18 mouse cellular contexts compared by ENCODE assay signal in the genomic region with DNA sequence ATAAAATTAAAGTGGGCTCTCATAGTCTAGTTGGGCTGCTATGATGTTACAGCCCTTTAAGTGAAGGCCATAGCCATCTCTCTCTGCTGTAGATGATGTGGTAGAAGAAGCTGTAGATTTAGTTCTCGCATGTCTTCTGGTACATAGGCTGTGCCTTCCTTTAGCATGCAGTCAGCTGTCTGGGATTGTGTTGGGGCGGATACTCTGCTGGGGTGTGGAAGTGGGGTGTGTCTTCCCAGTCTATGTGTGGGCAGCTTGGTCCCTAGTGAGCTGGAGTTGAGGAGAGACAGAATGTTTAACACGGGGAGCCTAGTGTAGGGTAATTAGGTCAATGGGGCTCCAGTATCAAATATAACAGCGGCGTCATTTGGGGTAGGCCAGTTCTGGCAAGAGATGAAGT.
DNase-seq lines count a peak whose midpoint lies in the region; ATAC-seq and TF ChIP-seq lines count a peak whose summit lies in the region.
"Had no signal": no experiment of that assay in that cellular context is flagged by ENCODE, and none has a peak within 500 bp of the region (broad histone marks: within the 10 kb centered on the region; RNA-seq: fewer than 3 reads in every experiment).

No protein-coding gene starts in this region.

- no peaks in the 10 kb centered on the region for H3K36me3 ChIP-seq in midbrain, embryonic 11.5 days (ENCODE audit: control insufficient read depth, insufficient read depth, low read length)
- H3K36me3 ChIP-seq in midbrain, embryonic 10.5 days: no peaks in the 10 kb centered on the region
- H3K36me3 ChIP-seq in heart, embryonic 11.5 days (ENCODE audit: control insufficient read depth, insufficient read depth, low read length): no peaks in the 10 kb centered on the region
- H3K36me3 ChIP-seq: embryonic facial prominence, embryonic 10.5 days; embryonic facial prominence, embryonic 12.5 days; forebrain, embryonic 15.5 days had no signal

- no peak for TF ChIP-seq CTCF in left cerebral cortex, adult 2 months (IDR thresholded peaks at IDR 0.05)

- 0 out of 2 replicates have a peak overlapping the region, but pooled peaks have one; percentile 28 for H3K27ac ChIP-seq in left cerebral cortex, adult 2 months
- H3K27ac ChIP-seq in midbrain, embryonic 11.5 days (ENCODE audit: low read depth, low read length): no peak overlapping the region
- H3K27ac ChIP-seq in midbrain, embryonic 10.5 days (replicated peaks): no peak overlapping the region
- H3K27ac ChIP-seq in heart, embryonic 11.5 days (ENCODE audit: low read depth, low read length): no peak overlapping the region
- H3K27ac ChIP-seq: embryonic facial prominence, embryonic 10.5 days; embryonic facial prominence, embryonic 12.5 days; forebrain, embryonic 13.5 days; forebrain, embryonic 15.5 days had no signal

- no peaks in the 10 kb centered on the region for H3K27me3 ChIP-seq in midbrain, embryonic 11.5 days (ENCODE audit: control insufficient read depth, insufficient read depth, low read length)
- H3K27me3 ChIP-seq in midbrain, embryonic 10.5 days (ENCODE audit: low read depth, poor library complexity, severe bottlenecking): peaks cover 17% of the 10 kb centered on the region
- H3K27me3 ChIP-seq in heart, embryonic 11.5 days (ENCODE audit: control insufficient read depth, insufficient read depth, low read length): 0 out of 2 replicates have a peak, but pooled peaks cover 2% of the 10 kb centered on the region
- H3K27me3 ChIP-seq: embryonic facial prominence, embryonic 12.5 days; forebrain, embryonic 13.5 days; forebrain, embryonic 15.5 days had no signal

- no peak for ATAC-seq in midbrain, embryonic 11.5 days (ENCODE audit: low FRiP score)
- no peak for ATAC-seq in heart, embryonic 11.5 days (replicated peaks; ENCODE audit: insufficient number of reproducible peaks, low FRiP score, low TSS enrichment)
- ATAC-seq: forebrain, embryonic 13.5 days; forebrain, embryonic 15.5 days had no signal

- H3K9me3 ChIP-seq in midbrain, embryonic 11.5 days (ENCODE audit: control insufficient read depth, low read length): no peaks in the 10 kb centered on the region
- H3K9me3 ChIP-seq in midbrain, embryonic 10.5 days (replicated peaks): no peaks in the 10 kb centered on the region
- no peaks in the 10 kb centered on the region for H3K9me3 ChIP-seq in heart, embryonic 11.5 days (replicated peaks; ENCODE audit: control insufficient read depth, low read length)
- H3K9me3 ChIP-seq: embryonic facial prominence, embryonic 10.5 days; embryonic facial prominence, embryonic 12.5 days; forebrain, embryonic 13.5 days; forebrain, embryonic 15.5 days had no signal

- no peak overlapping the region for H3K4me3 ChIP-seq in left cerebral cortex, adult 2 months
- H3K4me3 ChIP-seq in midbrain, embryonic 11.5 days (ENCODE audit: low read depth, low read length): no peak overlapping the region
- no peak overlapping the region for H3K4me3 ChIP-seq in midbrain, embryonic 10.5 days
- H3K4me3 ChIP-seq in heart, embryonic 11.5 days (ENCODE audit: low read depth, low read length): no peak overlapping the region
- H3K4me3 ChIP-seq: embryonic facial prominence, embryonic 10.5 days; embryonic facial prominence, embryonic 12.5 days; forebrain, embryonic 13.5 days; forebrain, embryonic 15.5 days had no signal

- intact Hi-C loops in left cerebral cortex, adult 2 months (cut with DNase I): no loop called here

- no peak overlapping the region for H3K4me2 ChIP-seq in midbrain, embryonic 11.5 days
- no peak overlapping the region for H3K4me2 ChIP-seq in heart, embryonic 11.5 days
- H3K4me2 ChIP-seq: embryonic facial prominence, embryonic 12.5 days; forebrain, embryonic 13.5 days; forebrain, embryonic 15.5 days had no signal

- no peak for DNase-seq in left cerebral cortex, adult 2 months (ENCODE audit: extremely low spot score in 1 of 2, low spot score in 2 of 2)
- no peak for DNase-seq in left cerebral cortex, adult 11 months (ENCODE audit: low spot score)
- peak; percentile 28 for DNase-seq in midbrain, embryonic 11.5 days (ENCODE audit: low spot score, missing footprints)
- DNase-seq in midbrain, embryonic 10.5 days (ENCODE audit: low spot score): no peak
- peak; percentile 60 for DNase-seq in brain, adult 2 months (ENCODE audit: low read depth, low spot score)
- DNase-seq: adrenal gland, adult 2 months; adrenal gland, postnatal 10 days; adrenal gland, postnatal 25 days; cerebellum, adult 11-12 months; cerebellum, adult 2 months; cerebellum, adult 9-10 months; cerebellum, postnatal 10 days; cerebellum, postnatal 25 days had no signal

- 95% methylated on average over 5 of the region's 5 CpGs for WGBS in midbrain, embryonic 11.5 days
- 91% methylated on average over 5 of the region's 5 CpGs for WGBS in midbrain, embryonic 10.5 days
- 71% methylated on average over 5 of the region's 5 CpGs for WGBS in heart, embryonic 11.5 days (ENCODE audit: insufficient replicate concordance)

- H3K4me1 ChIP-seq in midbrain, embryonic 11.5 days (ENCODE audit: control insufficient read depth, insufficient read depth, low read length): peaks cover 3% of the 10 kb centered on the region; the same call in 1 of the 2 replicates
- peaks cover 9% of the 10 kb centered on the region for H3K4me1 ChIP-seq in midbrain, embryonic 10.5 days
- H3K4me1 ChIP-seq in heart, embryonic 11.5 days (ENCODE audit: control insufficient read depth, insufficient read depth, low read length): no peaks in the 10 kb centered on the region

- H3K9ac ChIP-seq in midbrain, embryonic 11.5 days (ENCODE audit: low read length): no peak overlapping the region
- no peak overlapping the region for H3K9ac ChIP-seq in heart, embryonic 11.5 days (ENCODE audit: low read depth, low read length)
- H3K9ac ChIP-seq: embryonic facial prominence, embryonic 12.5 days; forebrain, embryonic 13.5 days; forebrain, embryonic 15.5 days had no signal

Comparison
In these comparisons a context has a peak if more than half of its experiments do, and no peak if none do; other contexts are left out.
1. DNase-seq: peak in midbrain, embryonic 11.5 days (single experiment) and brain, adult 2 months (single experiment); none in left cerebral cortex, adult 2 months (0 of 2), left cerebral cortex, adult 11 months (single experiment) and midbrain, embryonic 10.5 days (single experiment).